Mouse (Mus musculus) urinary bladder, postnatal 10 days (tissue): ENCODE measurements around the gene Ciz1.

Experiments used
- DNase-seq: peaks from one replicate; pipeline ENCODE4 v3.0.0; 2022; ENCODE audit warnings: low spot score

The Ciz1 gene

DNA sequence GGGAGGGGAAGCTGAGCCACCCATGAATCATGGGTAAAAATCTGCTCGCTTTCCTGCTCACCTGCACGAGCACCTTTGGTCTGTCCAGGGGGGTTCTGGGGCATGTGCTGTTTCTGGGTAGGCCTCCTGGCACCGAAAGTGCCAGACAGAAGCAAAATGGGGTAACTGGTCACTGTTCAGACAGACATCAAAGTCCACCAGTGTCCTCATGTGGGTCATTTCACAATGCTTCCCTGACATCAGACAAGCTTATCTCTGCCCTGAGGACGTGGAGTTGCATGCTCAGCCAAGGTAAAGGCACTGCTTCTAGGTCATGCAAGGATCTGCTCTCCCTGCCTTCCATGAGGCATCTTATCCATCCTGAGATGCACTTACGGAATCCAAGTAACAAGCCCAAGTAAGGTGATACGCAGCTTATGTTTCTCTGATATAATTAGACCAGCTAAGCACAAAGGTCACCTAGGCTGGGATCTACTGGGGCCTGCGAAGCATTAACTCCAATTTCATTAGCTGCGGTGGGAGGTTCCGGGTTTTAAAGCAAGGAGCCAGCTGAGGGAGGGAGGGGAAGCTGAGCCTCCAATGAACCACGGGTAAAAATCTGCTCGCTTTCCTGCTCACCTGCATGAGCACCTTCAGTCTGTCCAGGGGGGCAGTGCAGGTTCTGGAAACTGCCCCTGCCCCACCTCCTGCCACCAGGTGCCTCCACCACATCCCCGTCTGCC is 66.5 kb downstream of the Ciz1 start:
- DNase-seq, result no peak

DNA sequence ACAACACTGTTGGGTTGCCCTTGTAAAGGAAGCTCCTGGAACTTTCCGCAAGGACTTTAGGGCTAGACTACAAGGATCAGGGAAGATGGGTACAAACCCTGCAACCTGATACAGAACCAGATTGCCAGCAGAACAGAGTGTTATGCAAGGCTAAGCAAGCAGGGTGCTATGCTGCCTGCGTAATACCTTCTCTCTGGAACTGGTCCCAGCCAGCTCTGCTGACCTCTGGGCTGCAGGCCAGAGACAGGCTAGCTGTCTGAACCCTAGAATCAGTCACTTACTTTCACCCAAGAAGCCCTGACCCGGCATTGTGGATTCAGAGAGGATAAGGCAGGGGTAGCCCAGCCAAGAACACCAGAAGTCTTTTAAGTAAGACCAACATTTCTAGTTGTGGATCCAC is 67.2 kb downstream of the Ciz1 start:
- no peak for DNase-seq

DNA sequence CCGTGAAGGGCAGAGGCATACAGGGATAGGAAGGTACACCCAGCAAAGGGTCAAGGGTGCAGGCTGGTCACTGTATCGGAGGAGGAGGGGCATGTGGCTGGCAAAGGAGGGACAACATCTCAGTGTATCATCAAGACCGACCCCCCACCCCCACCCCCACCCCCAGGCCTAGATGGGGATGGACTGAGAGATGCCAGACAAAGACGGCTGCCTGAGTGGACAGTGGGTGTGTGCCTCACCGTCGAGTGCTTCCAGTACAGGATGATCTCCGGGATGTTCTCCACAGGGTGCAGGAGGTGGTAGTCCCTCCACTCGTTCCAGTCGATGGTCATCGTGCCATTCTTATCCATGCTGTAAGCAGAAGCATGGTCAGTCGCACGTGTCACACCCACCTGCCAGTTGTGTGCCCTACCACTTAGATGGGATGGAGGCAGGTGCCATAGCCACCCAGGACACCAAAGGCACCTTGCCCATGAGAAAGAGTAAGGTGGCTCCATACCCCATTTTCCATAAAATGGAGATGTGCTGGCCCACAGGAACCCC is 68.0 kb downstream of the Ciz1 start:
- DNase-seq, result no peak

DNA sequence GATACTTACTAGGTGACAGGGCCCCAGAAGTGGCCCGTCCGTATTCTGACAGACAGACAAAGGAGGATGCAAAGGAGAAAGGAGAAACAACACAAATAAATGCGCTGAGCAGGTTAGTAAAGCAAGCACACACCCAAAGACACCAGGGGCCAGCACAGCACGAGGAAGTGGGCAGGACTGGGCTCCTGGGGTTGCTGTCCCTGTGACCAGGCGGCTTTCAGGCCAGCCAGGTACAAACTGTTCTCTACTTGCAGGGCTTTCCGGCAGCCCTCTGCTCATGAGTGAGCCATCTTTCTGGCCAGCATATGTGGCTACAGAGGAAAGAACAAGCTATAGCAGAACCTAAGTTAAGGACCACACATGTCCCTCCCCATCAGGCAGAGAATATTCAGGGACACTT is 68.5 kb downstream of the Ciz1 start:
- DNase-seq, result no peak

DNA sequence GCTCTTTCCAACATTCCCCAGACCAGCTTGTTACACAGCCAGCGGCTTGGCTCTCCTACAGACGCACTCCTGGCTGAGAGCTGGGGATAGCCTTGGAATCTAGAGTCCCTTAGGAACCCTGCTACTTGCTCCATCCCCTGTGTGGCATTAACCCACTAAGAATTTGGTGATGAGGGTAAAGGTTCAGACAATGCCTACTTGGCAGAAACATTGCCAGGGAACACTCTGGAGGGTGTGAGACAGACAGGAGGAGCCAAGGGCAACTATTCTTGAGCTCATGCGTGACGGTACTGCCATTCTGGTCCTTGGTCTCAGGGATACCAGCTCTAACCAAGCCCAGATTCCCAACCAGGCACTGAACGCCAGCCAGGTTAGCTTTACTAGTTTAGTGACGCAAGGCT is 69.7 kb downstream of the Ciz1 start:
- DNase-seq, result no peak

DNA sequence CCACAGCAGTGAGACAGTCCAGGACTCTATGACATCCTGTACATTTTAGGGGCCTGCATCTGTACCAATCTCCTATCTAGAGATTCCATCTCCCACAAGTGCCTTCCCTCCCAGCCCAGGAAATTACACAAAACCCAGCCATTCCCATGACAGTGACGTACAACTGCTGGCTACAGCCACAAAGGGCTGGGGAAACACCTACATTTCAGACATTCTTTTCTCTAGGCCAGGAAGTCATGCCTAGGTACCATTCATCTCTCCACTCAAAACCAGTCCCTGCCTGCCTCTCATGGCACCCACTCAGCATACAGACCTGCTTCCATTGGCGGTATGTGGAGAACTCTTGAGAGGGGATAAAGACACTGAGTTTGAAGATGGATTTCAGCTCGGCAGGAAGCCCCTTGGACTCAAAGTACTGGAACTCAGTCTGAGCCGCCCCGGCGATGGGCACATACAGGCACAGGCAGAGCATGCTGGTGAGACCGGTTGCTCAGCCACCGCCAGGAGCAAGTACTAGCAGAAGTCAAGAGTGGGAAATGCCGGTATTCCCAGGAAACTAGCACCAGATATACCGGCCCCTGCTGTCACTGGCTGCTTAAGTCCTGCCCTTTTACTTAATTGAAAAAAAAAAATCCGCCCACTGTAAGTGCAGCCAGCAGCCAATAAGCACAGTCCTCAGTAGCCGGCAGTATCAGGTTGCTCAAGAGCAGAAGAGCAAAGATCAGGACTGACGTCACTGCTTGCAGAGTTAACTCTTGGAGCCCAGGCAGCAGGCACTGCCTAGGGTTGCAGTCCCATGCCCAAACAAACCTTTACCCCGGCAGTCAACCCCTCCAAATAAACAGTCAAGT is 71.6 kb downstream of the Ciz1 start:
- DNase-seq, result no peak

DNA sequence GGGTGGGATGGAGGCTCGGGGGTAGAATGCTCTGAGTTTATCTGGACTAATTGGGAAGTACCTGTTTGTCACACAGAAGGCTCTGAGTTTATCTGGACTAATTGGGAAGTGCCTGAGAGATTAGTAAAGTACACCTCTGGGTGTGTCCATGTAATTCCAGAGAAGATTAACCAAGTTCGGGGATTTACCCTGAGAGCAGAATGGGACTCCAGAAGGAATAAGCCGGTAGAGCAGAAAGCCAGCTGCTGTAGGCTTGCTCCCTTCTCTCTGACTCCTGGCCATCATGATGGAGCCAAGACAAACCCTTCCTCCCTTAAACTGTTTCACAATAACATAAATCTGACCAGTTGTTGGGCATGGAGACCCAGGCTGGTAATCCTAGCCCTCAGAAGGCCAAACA is 72.7 kb downstream of the Ciz1 start:
- no peak for DNase-seq

DNA sequence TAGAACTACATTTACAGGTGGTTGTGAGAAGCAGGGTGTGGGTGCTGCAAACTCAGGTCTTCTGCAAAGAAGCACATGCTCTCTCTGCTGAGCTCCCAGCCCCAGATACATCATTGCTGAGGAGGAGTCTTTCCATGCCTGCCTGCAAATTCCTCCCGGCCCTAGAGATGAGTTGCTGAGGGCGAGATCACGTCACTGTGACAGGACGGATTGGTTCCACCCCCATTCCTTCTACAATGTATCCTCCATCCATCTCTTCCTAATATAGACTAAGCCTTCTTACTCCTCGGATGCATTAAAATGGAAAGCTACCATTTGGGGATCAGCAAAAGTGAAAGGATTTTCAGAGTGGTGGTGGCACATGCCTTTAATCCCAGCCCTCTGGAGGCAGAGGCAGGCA is 73.4 kb downstream of the Ciz1 start:
- no peak for DNase-seq

DNA sequence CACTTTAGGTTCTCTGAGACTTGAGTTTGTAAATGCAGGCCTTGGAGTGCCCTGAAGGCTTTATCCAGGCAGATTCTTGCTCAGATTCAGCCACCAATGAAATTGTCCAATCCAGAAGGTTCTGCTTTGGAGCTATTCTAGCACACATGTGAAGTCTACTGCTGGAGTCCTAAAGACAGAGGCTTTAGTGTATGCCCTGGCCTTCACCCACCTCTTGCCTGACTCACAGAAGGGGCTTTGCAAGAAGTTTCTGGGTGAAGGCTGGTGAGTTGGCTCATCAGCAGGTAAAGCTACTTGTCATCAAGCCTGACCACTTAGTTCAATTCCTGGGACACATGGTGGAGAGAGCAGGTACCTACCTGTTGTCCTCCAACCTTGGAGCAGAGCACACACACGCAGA is 74.0 kb downstream of the Ciz1 start:
- no peak for DNase-seq

DNA sequence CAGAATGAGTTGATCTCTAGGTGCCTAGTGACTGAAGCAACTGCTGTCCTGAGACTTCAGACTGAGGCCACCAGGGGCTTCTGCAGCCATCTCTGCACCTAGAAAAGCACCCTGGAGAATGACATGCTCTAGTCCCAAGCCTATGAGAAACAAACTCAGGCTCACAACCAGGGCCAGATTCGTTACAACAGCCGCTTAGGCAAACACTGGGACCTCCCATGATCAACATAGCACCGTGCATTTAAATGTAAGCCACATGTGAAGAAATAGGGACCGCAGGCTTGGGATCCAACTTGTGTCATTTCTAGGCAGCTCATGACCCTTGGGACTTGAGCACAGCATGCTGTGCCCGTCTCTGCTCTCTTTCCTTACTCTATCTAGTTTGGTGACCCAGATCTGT is 75.6 kb downstream of the Ciz1 start:
- no peak for DNase-seq

DNA sequence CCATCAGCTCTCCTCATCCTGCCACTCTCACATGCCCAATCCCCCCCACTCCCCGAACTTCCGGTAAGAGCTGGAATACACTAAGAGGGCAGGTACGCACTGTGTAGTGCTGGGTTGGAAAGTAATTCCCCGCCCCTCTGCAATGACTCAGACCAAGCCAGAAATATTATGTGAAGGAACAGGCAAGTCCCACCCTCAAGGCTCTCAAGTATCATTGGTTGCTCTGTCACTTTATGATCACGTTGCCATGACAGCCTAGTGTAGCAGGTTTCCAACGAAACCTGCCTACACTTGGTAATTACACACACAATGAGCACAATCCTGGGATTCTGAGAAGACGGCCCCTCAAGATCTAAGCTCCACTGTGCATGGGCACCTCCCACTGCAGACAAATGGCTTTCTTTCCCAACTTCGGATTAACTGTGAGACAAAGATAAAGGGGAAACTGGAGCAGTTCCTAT is 76.2 kb downstream of the Ciz1 start:
- DNase-seq, result no peak

DNA sequence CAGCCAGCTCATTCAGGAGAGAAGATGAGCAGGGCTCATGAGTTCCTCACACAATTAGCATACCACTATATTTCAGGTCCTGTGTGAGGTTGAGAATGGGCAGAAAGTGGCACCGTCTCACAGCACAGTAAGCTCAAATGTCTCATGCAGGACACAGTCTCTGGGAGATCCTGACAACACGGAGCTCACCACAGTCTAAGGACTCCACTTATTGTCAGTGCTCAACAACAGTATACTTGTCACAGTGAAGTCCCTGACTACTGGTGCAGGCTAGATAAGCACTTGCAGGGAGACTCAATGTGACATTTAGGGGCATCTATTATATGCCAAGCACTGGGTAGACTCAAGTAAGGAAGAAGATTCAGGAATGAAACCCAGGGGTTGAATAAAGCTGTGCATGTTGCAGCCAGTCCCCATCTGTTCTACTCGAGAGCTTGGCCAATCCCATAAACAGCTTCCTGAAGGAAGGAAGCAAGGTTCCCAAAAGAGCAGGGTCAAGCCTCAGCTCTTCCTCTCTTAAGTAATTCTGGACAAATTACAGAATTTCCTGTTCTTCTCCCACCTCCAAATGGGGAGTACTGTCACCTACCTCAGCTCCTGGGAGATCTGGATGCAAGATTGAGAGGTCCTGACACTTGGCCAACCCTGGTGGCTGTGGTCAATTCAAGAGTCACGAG is 77.2 kb downstream of the Ciz1 start:
- DNase-seq, result no peak
